Mouse (Mus musculus) myocyte (in vitro differentiated cells): ENCODE results near the gene H2-DMa. TPM values are rescaled to one million over a fixed set of nuclear protein-coding genes. Genes with fewer than 3 reads are reported as not detected.

Experiments used
- H3K27me3 ChIP-seq: one replicate; pipeline ENCODE4 v1.6.1; 2011; ENCODE audit not compliant: control insufficient read depth, insufficient read depth, insufficient read length
- H3K36me3 ChIP-seq: one replicate; pipeline ENCODE4 v1.6.1; 2011; ENCODE audit not compliant: control insufficient read depth, insufficient read depth
- H3K4me2 ChIP-seq: one replicate; pipeline ENCODE4 v1.6.1; 2011; ENCODE audit warnings: low read depth, control low read depth
- H3K4me3 ChIP-seq: one replicate; pipeline ENCODE4 v1.5.1; 2011; ENCODE audit warnings: mild to moderate bottlenecking, control low read depth, moderate library complexity
- H3K79me2 ChIP-seq: one replicate; pipeline ENCODE4 v1.6.1; 2011; ENCODE audit not compliant: control insufficient read depth, insufficient read depth
- H3ac ChIP-seq: one replicate; pipeline ENCODE4 v1.6.1; 2011; ENCODE audit not compliant: control insufficient read depth, insufficient read length
- CEBPB ChIP-seq: IDR thresholded peaks from 2 replicates; pipeline ENCODE4 v1.6.1; 2011; ENCODE audit warnings: mild to moderate bottlenecking, moderate library complexity; ENCODE audit not compliant: poor library complexity, insufficient read depth, severe bottlenecking
- E2F4 ChIP-seq: IDR thresholded peaks from one replicate; pipeline ENCODE4 v1.6.1; 2011; ENCODE audit warnings: mild to moderate bottlenecking, control low read depth, moderate library complexity; ENCODE audit not compliant: insufficient read depth
- MAX ChIP-seq: IDR thresholded peaks from one replicate; pipeline ENCODE4 v1.6.1; 2011; ENCODE audit warnings: low read depth, mild to moderate bottlenecking, control low read depth
- MYOD1 ChIP-seq, 3 experiments: IDR thresholded peaks; one replicate each; pipeline ENCODE4 v1.6.1; 2011; ENCODE audit warnings: control low read depth in 2 of 3, low read depth in 2 of 3, mild to moderate bottlenecking in 2 of 3, moderate library complexity in 1 of 3; ENCODE audit not compliant: insufficient read length in 2 of 3, control insufficient read depth in 1 of 3
- MYOG ChIP-seq, 3 experiments: IDR thresholded peaks; one replicate each; pipeline ENCODE4 v1.6.1; 2011; ENCODE audit warnings: control low read depth in 2 of 3, low read depth in 2 of 3, mild to moderate bottlenecking in 2 of 3; ENCODE audit not compliant: insufficient read length in 2 of 3, control insufficient read depth in 1 of 3, insufficient read depth in 1 of 3
- POLR2A ChIP-seq: IDR thresholded peaks from one replicate; pipeline ENCODE4 v1.6.1; 2011; ENCODE audit warnings: low read depth, mild to moderate bottlenecking, control low read depth, moderate library complexity; ENCODE audit not compliant: insufficient read length
- POLR2AphosphoS2 ChIP-seq: IDR thresholded peaks from one replicate; pipeline ENCODE4 v1.6.1; 2011; ENCODE audit warnings: low read depth, control low read depth; ENCODE audit not compliant: insufficient read length
- REST ChIP-seq: IDR thresholded peaks from one replicate; pipeline ENCODE4 v1.6.1; 2011; ENCODE audit warnings: mild to moderate bottlenecking, control low read depth, moderate library complexity; ENCODE audit not compliant: insufficient read depth, insufficient read length
- SRF ChIP-seq: IDR thresholded peaks from one replicate; pipeline ENCODE4 v1.6.1; 2011; ENCODE audit warnings: low read depth; ENCODE audit not compliant: control insufficient read depth, insufficient read length
- TCF12 ChIP-seq: IDR thresholded peaks from one replicate; pipeline ENCODE4 v1.6.1; 2011; ENCODE audit warnings: mild to moderate bottlenecking, control low read depth; ENCODE audit not compliant: poor library complexity, insufficient read depth, severe bottlenecking
- TCF3 ChIP-seq: IDR thresholded peaks from one replicate; pipeline ENCODE4 v1.6.1; 2011; ENCODE audit warnings: low read depth, control low read depth; ENCODE audit not compliant: insufficient read length
- USF1 ChIP-seq: IDR thresholded peaks from one replicate; pipeline ENCODE4 v1.6.1; 2011; ENCODE audit warnings: low read depth, mild to moderate bottlenecking, control low read depth, moderate library complexity
- polyA plus RNA-seq: library from polyadenylated mRNA; unstranded; fragments of >200 nt; fragmentation: generic; extraction: Trizol; gene quantifications from one replicate; pipeline ENCODE4 v1.2.1, GENCODE M21; 2012; ENCODE audit warnings: missing spikeins

The H2-DMa gene
- polyA plus RNA-seq, 1 experiment, result 7.2 TPM

DNA sequence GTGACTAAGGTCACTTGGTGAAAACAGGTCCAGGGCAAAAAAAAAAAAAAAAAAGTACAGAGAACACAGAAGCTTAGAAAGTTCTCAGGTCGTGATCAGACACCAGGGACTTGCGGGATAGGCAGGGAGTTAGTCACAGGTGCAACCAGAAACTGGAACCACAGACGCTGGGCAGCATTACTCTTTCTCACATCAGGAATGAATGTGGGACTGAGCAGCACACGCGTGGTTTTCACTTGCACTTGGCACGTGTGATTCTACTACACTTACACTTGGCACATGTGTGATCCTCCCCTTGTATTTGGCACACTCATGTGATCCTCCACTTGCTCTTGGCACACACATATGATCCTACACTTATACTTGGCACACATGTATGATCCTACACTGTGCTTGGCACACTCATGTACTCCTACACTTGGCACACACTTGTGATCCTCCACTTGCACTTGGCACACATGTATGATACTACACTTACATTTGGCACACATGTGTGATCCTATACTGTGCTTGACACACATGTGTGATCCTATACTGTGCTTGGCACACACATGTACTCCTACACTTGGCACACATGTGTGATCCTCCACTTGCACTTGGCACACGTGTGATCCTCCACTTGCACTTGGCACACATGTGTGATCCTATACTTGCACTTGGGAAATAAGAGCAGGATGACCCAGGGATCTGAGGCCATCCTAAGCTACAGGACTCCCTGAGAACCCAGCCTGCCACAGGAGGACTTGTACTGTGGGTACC is 12.1 kb upstream of the H2-DMa start:
- no peaks in the 10 kb centered on the region for H3K27me3 ChIP-seq
- H3K36me3 ChIP-seq, result peaks cover 13% of the 10 kb centered on the region
- H3ac ChIP-seq, result no peak overlapping the region
- H3K4me3 ChIP-seq, result no peak overlapping the region
- no peaks in the 10 kb centered on the region for H3K79me2 ChIP-seq
- H3K4me2 ChIP-seq, result no peak overlapping the region
- peak; percentile 68 for TF ChIP-seq POLR2AphosphoS2
- no peak for TF ChIP-seq POLR2A
- no peak for TF ChIP-seq MYOD1 (IDR thresholded peaks at IDR 0.05; ENCODE audit: control insufficient read depth in 1 of 3, insufficient read length in 2 of 3, low read depth in 2 of 3)
- TF ChIP-seq USF1, result no peak
- no peak for TF ChIP-seq CEBPB

DNA sequence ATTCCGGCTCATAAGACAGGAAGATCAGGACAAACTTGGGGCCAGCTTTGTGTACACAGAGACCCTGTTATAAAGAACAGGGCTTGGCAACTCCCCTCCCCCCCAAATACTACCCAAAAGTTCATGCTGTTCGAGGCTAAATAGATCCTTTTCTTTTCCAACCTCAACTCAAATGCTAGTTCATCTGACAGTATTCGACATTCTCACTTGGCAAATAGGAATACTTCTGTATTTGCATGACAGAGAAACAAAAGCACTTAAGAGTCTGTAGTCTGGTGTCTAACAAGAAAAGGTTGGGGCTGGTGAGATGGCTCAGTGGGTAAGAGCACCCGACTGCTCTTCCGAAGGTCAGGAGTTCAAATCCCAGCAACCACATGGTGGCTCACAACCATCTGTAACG is 10.9 kb upstream of the H2-DMa start:
- H3K27me3 ChIP-seq, result no peaks in the 10 kb centered on the region
- H3ac ChIP-seq, result no peak overlapping the region
- no peak for TF ChIP-seq SRF
- TF ChIP-seq E2F4, result no peak
- H3K36me3 ChIP-seq, result peaks cover 23% of the 10 kb centered on the region
- no peak overlapping the region for H3K4me2 ChIP-seq
- H3K79me2 ChIP-seq, result no peaks in the 10 kb centered on the region
- no peak overlapping the region for H3K4me3 ChIP-seq

DNA sequence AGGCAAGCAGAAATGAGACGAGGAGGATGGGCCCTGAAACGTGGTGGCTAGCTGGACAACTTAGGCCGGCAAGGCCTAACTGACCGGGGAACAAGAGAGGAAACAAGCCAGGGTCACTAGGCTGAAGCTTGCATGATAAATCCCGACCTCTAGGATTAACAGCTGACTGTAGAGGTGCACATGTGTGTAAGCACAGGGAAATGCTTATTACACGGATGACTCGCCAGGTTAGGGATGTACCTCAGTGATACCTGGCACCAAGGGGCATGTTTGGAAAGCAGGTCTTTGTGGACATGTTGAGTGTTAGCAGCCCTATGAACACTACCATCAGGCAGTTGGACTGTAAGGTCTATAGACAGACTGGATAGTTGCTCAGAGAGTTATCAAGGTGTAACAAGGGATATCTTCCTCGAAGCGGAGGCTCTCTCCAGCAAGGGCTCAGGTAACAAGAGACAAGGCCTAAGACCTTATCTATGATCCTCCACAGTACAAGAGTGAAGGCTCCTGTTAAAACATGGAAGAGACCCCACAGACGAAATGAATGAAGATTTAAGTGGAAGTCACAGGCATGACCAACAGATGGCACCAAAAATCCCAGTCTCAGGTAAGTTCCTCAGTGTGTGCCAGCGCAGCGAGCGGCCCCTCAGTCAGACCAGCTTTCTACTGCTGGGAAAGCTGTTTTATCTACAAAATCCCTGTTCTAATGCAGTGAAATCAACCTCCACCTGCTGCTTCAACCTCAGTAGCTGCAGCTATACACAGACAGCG is 10.1 kb upstream of the H2-DMa start:
- Histone ChIP-seq H3K79me2 (peaks cover 1% of the 10 kb centered on the region), H3K4me3 (no peak overlapping the region)
- no peak for TF ChIP-seq CEBPB
- peak; percentile 65 for TF ChIP-seq POLR2AphosphoS2

DNA sequence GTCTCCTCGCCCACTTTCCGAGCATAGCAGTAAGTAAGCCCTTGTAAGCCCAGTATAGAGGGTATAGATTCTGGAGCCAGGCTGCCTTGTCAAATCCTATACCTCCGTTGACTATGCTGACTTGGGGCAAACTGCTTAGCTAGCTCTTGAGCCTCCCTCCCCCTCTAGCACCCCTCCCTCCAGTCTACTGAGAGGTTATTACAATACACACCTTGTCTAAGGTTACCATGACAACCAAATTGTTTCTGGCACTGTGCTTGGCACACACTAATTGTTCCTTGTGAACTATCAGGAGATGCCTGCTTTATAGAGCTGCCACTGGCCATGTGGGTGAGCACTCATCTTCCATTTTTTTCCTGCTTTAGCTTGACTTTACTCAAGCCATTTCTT is 9.5 kb upstream of the H2-DMa start:
- no peak overlapping the region for H3K4me3 ChIP-seq
- TF ChIP-seq CEBPB (no peak), E2F4 (no peak), POLR2AphosphoS2 (peak; percentile 19)
- H3K27me3 ChIP-seq, result no peaks in the 10 kb centered on the region
- H3ac ChIP-seq, result no peak overlapping the region
- peaks cover 7% of the 10 kb centered on the region for H3K79me2 ChIP-seq
- H3K36me3 ChIP-seq, result peaks cover 37% of the 10 kb centered on the region
- H3K4me2 ChIP-seq, result no peak overlapping the region

More for the DNA sequence above, 10.1 kb upstream of the H2-DMa start:
- Histone ChIP-seq H3ac (no peak overlapping the region), H3K36me3 (peaks cover 31% of the 10 kb centered on the region), H3K4me2 (no peak overlapping the region), H3K27me3 (no peaks in the 10 kb centered on the region)

DNA sequence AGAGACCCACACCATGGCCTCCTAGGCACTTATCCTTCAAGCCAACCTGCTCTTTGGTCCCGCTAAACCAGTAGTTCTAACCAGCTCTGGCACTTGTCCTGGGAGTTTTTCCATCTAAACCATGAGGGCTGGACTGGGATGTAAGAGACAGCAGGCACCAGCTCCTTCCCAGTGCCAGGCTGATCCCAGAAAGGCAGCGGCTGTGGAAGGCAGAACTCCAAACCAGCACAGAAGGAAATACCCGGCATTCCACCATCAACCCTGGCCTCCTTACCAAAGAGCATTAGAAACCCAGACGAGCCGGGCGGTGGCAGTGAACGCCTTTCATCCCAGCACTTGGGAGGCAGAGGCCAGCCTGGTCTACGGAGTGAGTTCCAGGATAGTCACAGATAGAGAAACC is 9.0 kb upstream of the H2-DMa start:
- no peaks in the 10 kb centered on the region for H3K27me3 ChIP-seq
- no peak overlapping the region for H3K4me3 ChIP-seq
- no peak overlapping the region for H3K4me2 ChIP-seq
- H3K79me2 ChIP-seq, result peaks cover 12% of the 10 kb centered on the region
- no peak overlapping the region for H3ac ChIP-seq
- TF ChIP-seq CEBPB (no peak), REST (no peak), POLR2A (no peak), E2F4 (no peak), POLR2AphosphoS2 (no peak), USF1 (no peak), MAX (no peak), SRF (no peak), MYOG (IDR thresholded peaks at IDR 0.05; ENCODE audit: control insufficient read depth in 1 of 3, insufficient read depth in 1 of 3, insufficient read length in 2 of 3, low read depth in 2 of 3) (no peak), MYOD1 (IDR thresholded peaks at IDR 0.05; ENCODE audit: control insufficient read depth in 1 of 3, insufficient read length in 2 of 3, low read depth in 2 of 3) (no peak), TCF12 (no peak), TCF3 (no peak)
- H3K36me3 ChIP-seq, result peaks cover 42% of the 10 kb centered on the region
